Mouse (Mus musculus) lung, embryonic 15.5 days (tissue): ENCODE results near the gene Zfp346. TPM values are rescaled to one million over a fixed set of nuclear protein-coding genes. Genes with fewer than 3 reads are reported as not detected.

Experiments used
- ATAC-seq: fragments of 200-750 bp; cut with Nextera tagmentation; 2 replicates; pipeline ENCODE4 v1.8.0; 2017; ENCODE audit warnings: moderate number of reproducible peaks, borderline replicate concordance; ENCODE audit not compliant: low FRiP score, low TSS enrichment; ENCODE audit errors: extremely low read depth
- H3K27ac ChIP-seq: fragments of 300-500 bp; sonication (generic); 2 replicates; pipeline ENCODE4 v1.5.1; 2015; ENCODE audit warnings: moderate library complexity, mild to moderate bottlenecking, inconsistent platforms
- H3K27me3 ChIP-seq: fragments of 300-500 bp; sonication (generic); 2 replicates; pipeline ENCODE4 v1.6.1; 2015; ENCODE audit warnings: inconsistent platforms
- H3K36me3 ChIP-seq: fragments of 300-500 bp; sonication (generic); 2 replicates; pipeline ENCODE4 v1.6.1; 2015; ENCODE audit warnings: inconsistent platforms
- H3K4me1 ChIP-seq: fragments of 300-500 bp; sonication (generic); 2 replicates; pipeline ENCODE4 v1.6.1; 2015; ENCODE audit warnings: inconsistent platforms
- H3K4me2 ChIP-seq: fragments of 300-500 bp; sonication (generic); 2 replicates; pipeline ENCODE4 v1.6.1; 2015; ENCODE audit warnings: inconsistent platforms, mild to moderate bottlenecking, moderate library complexity
- H3K4me3 ChIP-seq: fragments of 300-500 bp; sonication (generic); 2 replicates; pipeline ENCODE4 v1.5.1; 2015; ENCODE audit warnings: mild to moderate bottlenecking, inconsistent platforms
- H3K9ac ChIP-seq: fragments of 300-500 bp; sonication (generic); 2 replicates; pipeline ENCODE4 v1.6.1; 2015; ENCODE audit warnings: inconsistent platforms
- H3K9me3 ChIP-seq: fragments of 300-500 bp; sonication (generic); 2 replicates; pipeline ENCODE4 v1.6.1; 2016; ENCODE audit warnings: inconsistent platforms
- WGBS: fragments of 180-500 bp; shearing (Covaris S2); methylation state at CpG from one replicate; pipeline ENCODE4 v1.1.7; 2015; 5-methylcytosine and 5-hydroxymethylcytosine counted together
- polyA plus RNA-seq: library from polyadenylated mRNA; unstranded; fragments of >200 nt; fragmentation: Nextera tagmentation; extraction: Ambion mirVana; gene quantifications from 2 replicates; pipeline ENCODE4 v1.2.1, GENCODE M21; 2015

Zfp346 gene
- polyA plus RNA-seq, 1 experiment from 2014 or later = 20.1 TPM

DNA sequence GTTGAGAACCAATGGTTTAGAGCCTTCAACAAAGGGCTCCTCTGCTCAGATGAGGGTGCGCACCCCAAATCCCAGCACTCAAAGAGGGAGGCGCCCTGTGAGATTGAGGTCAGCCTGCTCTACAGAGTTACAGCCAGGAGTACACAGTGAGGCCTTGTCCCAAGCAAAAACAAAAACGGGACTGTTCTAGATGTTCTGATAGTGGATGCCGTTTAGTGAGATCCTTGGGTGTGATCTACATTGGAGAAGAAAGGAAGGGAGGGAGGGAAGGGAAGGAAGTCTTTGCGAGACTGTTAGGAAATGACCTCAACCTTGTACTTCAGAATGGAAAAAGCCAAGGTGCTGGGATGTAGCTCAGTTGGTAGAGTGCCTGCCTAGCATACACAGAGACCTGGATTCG, 71.2 kb downstream of the Zfp346 start:
- H3K4me1 ChIP-seq = peaks cover 16% of the 10 kb centered on the region
- 70% methylated on average over 6 of the region's 6 CpGs for WGBS
- H3K9ac ChIP-seq = no peak overlapping the region
- H3K9me3 ChIP-seq = no peaks in the 10 kb centered on the region
- H3K27ac ChIP-seq = no peak overlapping the region
- no peaks in the 10 kb centered on the region for H3K27me3 ChIP-seq
- H3K4me3 ChIP-seq = no peak overlapping the region
- H3K4me2 ChIP-seq = no peak overlapping the region
- H3K36me3 ChIP-seq = no peaks in the 10 kb centered on the region
- no peak for ATAC-seq

DNA sequence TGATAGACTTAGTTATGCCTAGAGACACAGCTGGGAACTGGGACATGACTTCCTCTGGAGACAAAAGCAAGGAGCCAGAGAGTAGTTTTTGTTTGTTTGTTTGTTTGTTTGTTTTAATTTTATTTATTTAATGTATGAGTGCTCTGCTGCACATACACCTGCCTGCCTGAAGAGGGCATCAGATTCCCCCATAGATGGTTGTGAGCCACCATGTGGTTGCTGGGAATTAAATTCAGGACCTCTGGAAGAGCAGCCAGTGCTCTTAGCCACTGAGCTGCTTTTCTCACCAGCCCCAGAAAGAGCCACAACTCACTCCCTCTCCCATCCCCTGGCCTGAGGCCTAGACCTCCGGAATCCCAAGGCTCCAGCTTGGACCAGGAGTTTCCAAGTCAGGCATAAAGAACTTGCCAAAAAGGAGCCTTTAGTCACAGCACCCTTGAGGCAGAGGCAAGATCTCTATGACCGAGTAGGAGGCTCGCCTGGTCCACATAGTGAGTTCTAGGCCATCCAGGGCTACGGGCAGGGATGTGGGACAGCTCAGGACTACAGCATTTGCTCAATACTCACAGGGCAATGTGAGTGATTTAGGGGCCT, 72.9 kb downstream of the Zfp346 start:
- H3K4me3 ChIP-seq = no peak overlapping the region
- H3K4me1 ChIP-seq = peaks cover 6% of the 10 kb centered on the region
- H3K4me2 ChIP-seq = no peak overlapping the region
- H3K27ac ChIP-seq = 0 out of 2 replicates have a peak overlapping the region, but pooled peaks have one; percentile 6
- 62% methylated on average over 4 of the region's 4 CpGs for WGBS
- no peaks in the 10 kb centered on the region for H3K36me3 ChIP-seq
- no peak for ATAC-seq
- H3K9me3 ChIP-seq = no peaks in the 10 kb centered on the region
- no peaks in the 10 kb centered on the region for H3K27me3 ChIP-seq
- no peak overlapping the region for H3K9ac ChIP-seq

DNA sequence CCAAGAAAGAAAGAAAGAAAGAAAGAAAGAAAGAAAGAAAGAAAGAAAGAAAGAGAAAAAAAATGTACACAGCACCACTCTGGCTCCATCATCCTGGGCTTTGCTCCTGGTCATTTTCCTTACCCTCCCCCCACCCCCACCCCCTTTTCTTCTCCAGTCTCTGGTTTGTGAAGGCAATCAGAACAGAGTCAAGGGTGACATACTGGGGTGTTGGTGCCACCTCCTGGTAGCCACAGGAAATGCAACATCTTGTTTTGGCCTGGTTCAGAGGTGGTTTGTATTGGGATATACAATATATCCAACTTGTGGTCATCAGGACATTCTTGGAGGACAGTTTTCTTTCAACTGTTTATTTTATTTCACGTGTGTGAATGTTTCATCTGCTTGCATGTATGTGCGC, 73.4 kb downstream of the Zfp346 start:
- WGBS = 28% methylated on average over 2 of the region's 2 CpGs
- H3K9me3 ChIP-seq = no peaks in the 10 kb centered on the region
- H3K27me3 ChIP-seq = no peaks in the 10 kb centered on the region
- no peaks in the 10 kb centered on the region for H3K36me3 ChIP-seq
- no peak for ATAC-seq
- no peak overlapping the region for H3K4me3 ChIP-seq
- no peak overlapping the region for H3K27ac ChIP-seq
- no peak overlapping the region for H3K4me2 ChIP-seq
- peaks cover 6% of the 10 kb centered on the region for H3K4me1 ChIP-seq
- no peak overlapping the region for H3K9ac ChIP-seq

DNA sequence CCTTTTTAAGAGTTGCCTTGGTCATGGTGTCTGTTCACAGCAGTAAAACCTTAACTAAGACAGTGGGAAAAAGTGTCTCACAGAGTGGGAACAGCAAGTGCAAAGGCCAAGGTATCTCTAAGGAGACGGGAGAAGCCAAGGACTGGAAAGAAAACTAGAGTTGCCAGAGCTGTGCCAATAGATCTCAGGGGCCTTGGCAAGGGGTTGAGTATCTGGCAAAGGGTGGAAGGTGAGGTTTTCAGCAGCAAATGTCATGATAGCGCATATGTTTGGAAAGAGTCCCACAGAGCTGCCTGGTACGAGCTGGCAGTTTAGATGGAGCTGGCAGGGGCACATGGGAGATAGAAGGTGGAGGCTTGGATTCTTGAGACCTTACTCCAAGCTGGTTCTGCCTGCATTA, 74.5 kb downstream of the Zfp346 start:
- ATAC-seq = no peak
- 86% methylated on average over 3 of the region's 3 CpGs for WGBS
- no peak overlapping the region for H3K9ac ChIP-seq
- H3K4me2 ChIP-seq = no peak overlapping the region
- no peak overlapping the region for H3K27ac ChIP-seq
- H3K4me1 ChIP-seq = peaks cover 6% of the 10 kb centered on the region
- no peak overlapping the region for H3K4me3 ChIP-seq
- no peaks in the 10 kb centered on the region for H3K36me3 ChIP-seq
- H3K9me3 ChIP-seq = no peaks in the 10 kb centered on the region
- H3K27me3 ChIP-seq = no peaks in the 10 kb centered on the region

GRCm38 (mm10) chr13:55181786-55182172, 76.7 kb downstream of the Zfp346 start:
- Histone ChIP-seq H3K4me3 (peak overlapping the region; percentile 42), H3K4me2 (peak overlapping the region; percentile 69), H3K4me1 (peaks cover 6% of the 10 kb centered on the region), H3K27ac (no peak overlapping the region), H3K9ac (peak overlapping the region; percentile 53; the same call in 1 of the 2 replicates), H3K27me3 (no peaks in the 10 kb centered on the region), H3K36me3 (no peaks in the 10 kb centered on the region), H3K9me3 (no peaks in the 10 kb centered on the region)
- WGBS = 68% methylated on average over 2 of the region's 2 CpGs
- ATAC-seq = no peak

DNA sequence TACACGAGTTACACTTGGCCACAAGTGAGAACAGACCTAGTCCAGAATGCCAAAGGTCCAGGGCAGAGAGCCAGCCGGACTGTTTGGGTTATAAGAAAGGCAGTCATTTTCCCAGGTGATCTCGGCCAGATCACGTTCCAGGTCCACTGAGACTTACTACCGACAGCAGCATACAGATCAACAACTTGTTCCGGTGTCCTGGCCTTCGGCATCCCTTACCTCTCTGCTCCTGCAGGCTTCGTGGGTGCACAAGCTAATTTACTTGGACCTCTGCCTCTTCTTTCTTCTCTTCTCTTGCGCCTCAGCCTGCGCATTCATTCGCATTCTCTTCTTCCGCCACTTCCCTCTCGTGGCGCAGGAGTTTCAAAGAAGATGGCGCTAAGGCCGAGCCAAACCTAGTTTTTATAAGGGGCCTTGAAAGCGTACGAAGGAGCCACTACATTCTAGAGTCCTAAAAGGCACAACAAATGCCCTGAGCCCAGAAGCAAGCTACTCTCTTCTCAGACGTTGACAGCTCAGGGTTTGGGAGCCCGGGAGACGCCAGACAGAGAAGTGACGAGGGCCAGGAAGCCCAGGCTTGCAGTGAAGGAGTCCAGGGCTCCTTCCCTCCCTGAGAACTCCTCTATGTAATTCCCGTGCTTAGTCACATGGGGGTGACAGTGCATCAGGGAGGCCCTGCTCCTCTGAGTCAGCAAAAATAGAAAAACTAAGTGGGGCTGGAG, 77.2 kb downstream of the Zfp346 start:
- Histone ChIP-seq H3K9me3 (no peaks in the 10 kb centered on the region), H3K4me3 (peak overlapping the region; percentile 42), H3K9ac (peak overlapping the region; percentile 53), H3K27me3 (no peaks in the 10 kb centered on the region), H3K4me2 (peak overlapping the region; percentile 69), H3K4me1 (peaks cover 6% of the 10 kb centered on the region), H3K27ac (peak overlapping the region; percentile 92), H3K36me3 (no peaks in the 10 kb centered on the region)
- peak; percentile 90 for ATAC-seq
- WGBS = 3% methylated on average over 23 of the region's 23 CpGs

DNA sequence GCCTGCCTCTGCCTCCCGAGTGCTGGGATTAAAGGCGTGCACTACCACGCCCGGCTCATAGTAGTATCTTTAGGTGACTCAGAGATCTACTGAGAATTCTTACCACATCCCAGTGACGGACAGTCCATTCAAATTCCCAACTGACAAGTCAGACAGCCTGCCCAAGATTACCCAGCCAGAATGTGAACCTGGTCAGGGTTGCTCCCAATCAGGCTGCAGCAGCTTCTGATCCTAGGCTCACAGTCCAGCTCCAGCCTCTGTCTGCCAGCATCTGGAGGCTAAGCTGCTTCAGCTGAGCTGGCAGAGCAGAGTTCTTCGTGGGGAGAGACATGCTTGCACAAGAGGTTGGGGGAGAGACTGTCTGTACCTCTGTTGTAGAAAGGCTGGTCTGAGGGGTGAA, 78.3 kb downstream of the Zfp346 start:
- WGBS = 79% methylated on average over 6 of the region's 6 CpGs
- Histone ChIP-seq H3K4me3 (no peak overlapping the region), H3K27ac (0 out of 2 replicates have a peak overlapping the region, but pooled peaks have one; percentile 20), H3K9me3 (no peaks in the 10 kb centered on the region), H3K27me3 (no peaks in the 10 kb centered on the region), H3K4me2 (no peak overlapping the region), H3K9ac (no peak overlapping the region), H3K36me3 (no peaks in the 10 kb centered on the region), H3K4me1 (peaks cover 6% of the 10 kb centered on the region)
- no peak for ATAC-seq

Other genes with a start within 250 kb of the Zfp346 start
- 4.2 and 5.0 TPM in 2 replicates for gene Unc5a, start 155.9 kb upstream of the Zfp346 start, polyA plus RNA-seq
- gene Hk3, start 83.9 kb upstream of the Zfp346 start, polyA plus RNA-seq = 1.0 and 1.2 TPM in 2 replicates
- 23.2 and 26.3 TPM in 2 replicates for gene Uimc1, start 5.0 kb upstream of the Zfp346 start, polyA plus RNA-seq
- not detected in 2 replicates for gene Gm17617, start 28.2 kb downstream of the Zfp346 start, polyA plus RNA-seq
- 19.9 and 20.2 TPM in 2 replicates for gene Fgfr4, start 47.3 kb downstream of the Zfp346 start, polyA plus RNA-seq
- gene Nsd1, start 104.5 kb downstream of the Zfp346 start, polyA plus RNA-seq = 61.0 and 61.7 TPM in 2 replicates
- gene Prelid1, start 215.2 kb downstream of the Zfp346 start, polyA plus RNA-seq = 489 and 499 TPM in 2 replicates
- gene Rab24, start 216.6 kb downstream of the Zfp346 start, polyA plus RNA-seq = 83.7 and 87.6 TPM in 2 replicates
- gene Mxd3, start 224.5 kb downstream of the Zfp346 start, polyA plus RNA-seq = 47.2 and 47.5 TPM in 2 replicates